Mouse (Mus musculus): Measurements from ENCODE around the gene Disp2.

DNA sequence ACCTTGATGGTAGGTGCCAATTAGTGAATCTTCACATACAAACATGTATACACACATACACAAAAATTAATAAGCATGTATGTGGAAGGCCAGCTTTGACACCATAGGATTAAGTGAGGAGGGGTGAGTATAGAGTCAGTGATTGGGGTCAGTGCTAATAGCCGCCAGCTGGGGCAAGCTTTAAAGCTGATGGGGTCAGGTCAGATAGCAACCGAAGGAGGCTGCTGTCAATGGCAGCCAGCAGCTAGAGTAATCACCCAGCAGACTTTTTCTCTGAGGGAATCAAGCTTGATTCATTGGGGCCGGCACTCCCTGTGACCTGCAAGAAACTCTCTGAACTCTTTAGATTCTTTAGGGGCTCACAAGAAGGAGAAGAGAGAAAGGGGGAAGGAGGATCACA lies 72.2 kb downstream of the Disp2 start:
- TF ChIP-seq CTCF (IDR thresholded peaks at IDR 0.05) (no peak), EP300 (IDR thresholded peaks at IDR 0.05) (no peak)

All from lung, postnatal 0 days (tissue).